9 mouse cellular contexts compared by ENCODE assay signal in genomic region chr17:46086341-46086870, GRCm38 (mm10). TPM values are rescaled to one million over a fixed set of nuclear protein-coding genes. Genes with fewer than 3 reads are reported as not detected.
DNase-seq lines count a peak whose midpoint lies in the region; ATAC-seq lines count a peak whose summit lies in the region.
"Had no signal": no experiment of that assay in that cellular context is flagged by ENCODE, and none has a peak within 500 bp of the region (broad histone marks: within the 10 kb centered on the region; RNA-seq: fewer than 3 reads in every experiment).

No protein-coding gene starts in this region.

- DNase-seq in liver (peak; percentile 31), MN1 (ENCODE audit: low spot score) (peak; percentile 75)
- no peak for DNase-seq in liver, embryonic 11.5 days (ENCODE audit: low spot score)
- peak; percentile 66 for DNase-seq in embryo, embryonic 11.5 days (ENCODE audit: low read depth, low spot score)
- DNase-seq in layer of hippocampus, postnatal 25 days (ENCODE audit: extremely low spot score in 1 of 2, low spot score in 1 of 2): no peak
- DNase-seq: cerebellum, postnatal 14 days had no signal

- H3K27me3 ChIP-seq in liver, embryonic 11.5 days (replicated peaks; ENCODE audit: control insufficient read depth, insufficient read depth, low read length): no peaks in the 10 kb centered on the region
- no peaks in the 10 kb centered on the region for H3K27me3 ChIP-seq in limb, embryonic 15.5 days
- H3K27me3 ChIP-seq: heart, embryonic 12.5 days had no signal

- ATAC-seq in liver, embryonic 11.5 days (replicated peaks; ENCODE audit: low FRiP score): no peak
- peak; percentile 55; the same call in 1 of the 2 replicates for ATAC-seq in limb, embryonic 15.5 days (ENCODE audit: insufficient number of reproducible peaks, low FRiP score, low TSS enrichment, low read depth)
- no peak for ATAC-seq in megakaryocyte-erythroid progenitor cell, adult 5-6 weeks (replicated peaks; ENCODE audit: low FRiP score, low TSS enrichment, poor library complexity, severe bottlenecking)

- no peak overlapping the region for H3K9ac ChIP-seq in liver, embryonic 11.5 days (ENCODE audit: low read depth, low read length)
- no peak overlapping the region for H3K9ac ChIP-seq in limb, embryonic 15.5 days
- H3K9ac ChIP-seq: heart, embryonic 12.5 days had no signal

- H3K27ac ChIP-seq in liver, embryonic 11.5 days (ENCODE audit: low read depth, low read length): no peak overlapping the region
- peak overlapping the region; percentile 43; the same call in 1 of the 2 replicates for H3K27ac ChIP-seq in limb, embryonic 15.5 days

- H3K4me1 ChIP-seq in liver, embryonic 11.5 days (replicated peaks; ENCODE audit: control insufficient read depth, insufficient read depth, low read length): peaks cover 6% of the 10 kb centered on the region
- H3K4me1 ChIP-seq in limb, embryonic 15.5 days: peaks cover 41% of the 10 kb centered on the region

- no peaks in the 10 kb centered on the region for H3K36me3 ChIP-seq in liver, embryonic 11.5 days (ENCODE audit: control insufficient read depth, insufficient read depth, low read length)
- H3K36me3 ChIP-seq in limb, embryonic 15.5 days: no peaks in the 10 kb centered on the region
- H3K36me3 ChIP-seq: heart, embryonic 12.5 days had no signal

- 49% methylated on average over 17 of the region's 17 CpGs for WGBS in liver, embryonic 11.5 days
- WGBS in limb, embryonic 15.5 days: 15% methylated on average over 17 of the region's 17 CpGs

- no peak overlapping the region for H3K4me3 ChIP-seq in liver, embryonic 11.5 days (ENCODE audit: low read depth, low read length)
- no peak overlapping the region for H3K4me3 ChIP-seq in limb, embryonic 15.5 days
- H3K4me3 ChIP-seq: heart, embryonic 12.5 days had no signal

- H3K9me3 ChIP-seq in liver, embryonic 11.5 days (ENCODE audit: control insufficient read depth, low read length): no peaks in the 10 kb centered on the region
- no peaks in the 10 kb centered on the region for H3K9me3 ChIP-seq in limb, embryonic 15.5 days
- H3K9me3 ChIP-seq: heart, embryonic 12.5 days had no signal

- H3K4me2 ChIP-seq in liver, embryonic 11.5 days: no peak overlapping the region
- no peak overlapping the region; the same call in 1 of the 2 replicates for H3K4me2 ChIP-seq in limb, embryonic 15.5 days
- H3K4me2 ChIP-seq: heart, embryonic 12.5 days had no signal

RNA-seq across cellular contexts. Expression of gene Mrps18a, which starts 24.4 kb away (rescaled TPM):
- 141 and 143 TPM in 2 replicates for polyA plus RNA-seq in liver, embryonic 11.5 days (2014; fragmentation: Nextera tagmentation; extraction: Ambion mirVana)
- polyA plus RNA-seq in limb, embryonic 15.5 days (2015; fragmentation: Nextera tagmentation; extraction: Ambion mirVana): 126 and 132 TPM in 2 replicates
- 67.8 and 89.9 TPM in 2 replicates for total RNA-seq in megakaryocyte-erythroid progenitor cell, adult 5-6 weeks (2014; fragmentation: Nextera tagmentation)
- total RNA-seq in megakaryocyte-erythroid progenitor cell, adult 5-6 weeks (2017): 39.1 and 50.0 TPM in 2 replicates
- 10 to 100 TPM; 80.9 to 81.4 TPM for total RNA-seq in layer of hippocampus, postnatal 25 days (2021)

RNA-seq across cellular contexts. Expression of gene Vegfa, which starts 54.2 kb away (rescaled TPM):
- polyA plus RNA-seq in liver, embryonic 11.5 days (2014; fragmentation: Nextera tagmentation; extraction: Ambion mirVana): 3.4 and 4.6 TPM in 2 replicates
- polyA plus RNA-seq in limb, embryonic 15.5 days (2015; fragmentation: Nextera tagmentation; extraction: Ambion mirVana): 4.1 and 5.0 TPM in 2 replicates
- 8.8 and 12.5 TPM in 2 replicates for total RNA-seq in megakaryocyte-erythroid progenitor cell, adult 5-6 weeks (2014; fragmentation: Nextera tagmentation)
- 15.2 and 17.2 TPM in 2 replicates for total RNA-seq in megakaryocyte-erythroid progenitor cell, adult 5-6 weeks (2017)
- total RNA-seq in layer of hippocampus, postnatal 25 days (2021): 10 to 100 TPM; 56.3 to 62.8 TPM

RNA-seq across cellular contexts. Expression of gene Rsph9, which starts 57.6 kb away (rescaled TPM):
- polyA plus RNA-seq in liver, embryonic 11.5 days (2014; fragmentation: Nextera tagmentation; extraction: Ambion mirVana): 2.0 TPM in 2 replicates
- polyA plus RNA-seq in limb, embryonic 15.5 days (2015; fragmentation: Nextera tagmentation; extraction: Ambion mirVana): 9.6 and 10.1 TPM in 2 replicates
- 4.3 TPM in 1 of 2 replicates, not detected in the other for total RNA-seq in megakaryocyte-erythroid progenitor cell, adult 5-6 weeks (2014; fragmentation: Nextera tagmentation)
- not detected in 2 replicates for total RNA-seq in megakaryocyte-erythroid progenitor cell, adult 5-6 weeks (2017)
- 10 to 100 TPM; 24.6 to 28.4 TPM for total RNA-seq in layer of hippocampus, postnatal 25 days (2021)

Comparison
In these comparisons a context has a peak if more than half of its experiments do, and no peak if none do; other contexts are left out.
1. DNase-seq: peak in liver (single experiment), MN1 (single experiment) and embryo, embryonic 11.5 days (single experiment); none in liver, embryonic 11.5 days (single experiment) and layer of hippocampus, postnatal 25 days (0 of 2).
2. RNA of gene Rsph9, which starts 57.6 kb away (total RNA-seq): 24.6 to 28.4 TPM in layer of hippocampus, postnatal 25 days; 4.3 TPM in megakaryocyte-erythroid progenitor cell, adult 5-6 weeks; every median in the first group is over 4 times any median in the second.